Mouse (Mus musculus) liver, embryonic 14.5 days (tissue): ENCODE measurements at regions not wholly inside any gene's neighbourhood (a gene's known extent, or its start where the extent isn't known, plus 50 kb on each side); places are given as distances from the start of the nearest gene placed in this dataset.

Experiments used
- CTCF ChIP-seq: IDR thresholded peaks from 2 replicates; pipeline ENCODE4 v1.5.1; 2016; ENCODE audit warnings: antibody characterized with exemption, low read depth, control low read depth
- EP300 ChIP-seq: IDR thresholded peaks from 2 replicates; pipeline ENCODE4 v1.6.1; 2016; ENCODE audit warnings: antibody characterized with exemption, low read depth

DNA sequence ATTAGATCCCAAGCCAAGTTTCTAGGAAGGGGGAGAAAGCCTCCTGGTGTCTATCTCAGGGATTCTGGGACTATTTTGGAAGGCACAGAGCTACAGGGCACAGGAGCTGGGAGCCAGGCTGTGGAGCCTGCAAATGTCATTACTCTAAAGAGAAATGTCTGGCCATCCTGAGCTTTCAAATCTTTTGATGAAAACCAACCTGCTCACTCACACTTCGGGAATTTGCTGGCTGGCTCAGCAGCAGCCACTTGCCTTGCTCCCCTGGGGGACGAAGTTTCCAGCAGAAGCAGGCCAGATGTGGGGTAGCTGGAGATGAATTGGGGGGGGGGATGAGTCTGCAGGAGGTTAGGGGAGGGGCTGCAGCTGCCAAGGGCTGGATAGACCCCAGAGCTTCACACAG, 66.2 kb upstream of the Itga11 start:
- TF ChIP-seq CTCF (no peak), EP300 (no peak)
